Mouse (Mus musculus) erythroid progenitor cell, adult 5-6 weeks (primary cell): ENCODE data around the gene Ccdc14. TPM values are rescaled to one million over a fixed set of nuclear protein-coding genes. Genes with fewer than 3 reads are reported as not detected.
"Not testable (repeated sequence)": the region's sequence is repeated elsewhere in the genome, so short reads cannot be mapped to it uniquely, and the experiment has no call there.

Source experiments
- ATAC-seq: replicated peaks from 2 replicates; pipeline ENCODE4 v1.8.0; 2016; ENCODE audit warnings: moderate number of reproducible peaks, mild to moderate bottlenecking, moderate TSS enrichment, inconsistent platforms; ENCODE audit not compliant: poor library complexity, low FRiP score, severe bottlenecking
- total RNA-seq, 2 experiments: library from RNA; stranded (forward) in 1 of 2; stranded (reverse) in 1 of 2; fragments of 150-400 nt in 1 of 2; fragments of 186-747, 209-891 nt in 1 of 2; gene quantifications; 2 replicates each; pipeline versions ENCODE4 v1.2.3 to v1.2.4; 2015 to 2017; ENCODE audit warnings: low replicate concordance in 2 of 2

The Ccdc14 gene
- total RNA-seq, 2 experiments from 2014 or later, result 2.1 to 6.1 TPM

GRCm38 (mm10) chr16:34706019-34706418 lies 15.6 kb downstream of the Ccdc14 start:
- ATAC-seq, result no peak

GRCm38 (mm10) chr16:34706487-34706946 lies 16.1 kb downstream of the Ccdc14 start:
- no peak for ATAC-seq

- no peak for ATAC-seq
These were observed 21.1 kb downstream of the Ccdc14 start for GRCm38 (mm10) chr16:34711481-34711880.

GRCm38 (mm10) chr16:34725156-34725555 lies 34.7 kb downstream of the Ccdc14 start:
- no peak for ATAC-seq

- ATAC-seq, result not testable (repeated sequence)
These were observed 38.2 kb downstream of the Ccdc14 start for GRCm38 (mm10) chr16:34728610-34729009.

- ATAC-seq, result no peak
These were observed 39.0 kb downstream of the Ccdc14 start for GRCm38 (mm10) chr16:34729371-34729770.

- ATAC-seq, result no peak
These were observed 48.3 kb downstream of the Ccdc14 start for GRCm38 (mm10) chr16:34738656-34739233.

- ATAC-seq, result no peak
These were observed 52.5 kb downstream of the Ccdc14 start for GRCm38 (mm10) chr16:34742930-34743329.

GRCm38 (mm10) chr16:34745065-34745585 lies 54.7 kb downstream of the Ccdc14 start, which contains the start of gene Mylk:
Gene Mylk, plus strand, starts transcription at chr16:34745210.
- ATAC-seq, result peak; percentile 39; the same call in 1 of the 2 replicates

- ATAC-seq, result 0 out of 2 replicates have a peak, but pooled peaks have one; percentile 10
These were observed 57.8 kb downstream of the Ccdc14 start for GRCm38 (mm10) chr16:34748081-34748720.

- ATAC-seq, result no peak
These were observed 59.1 kb downstream of the Ccdc14 start for GRCm38 (mm10) chr16:34749536-34749935.

- no peak for ATAC-seq
These were observed 61.6 kb downstream of the Ccdc14 start for GRCm38 (mm10) chr16:34752026-34752425.

GRCm38 (mm10) chr16:34752977-34753376 lies 62.6 kb downstream of the Ccdc14 start:
- no peak for ATAC-seq

- no peak for ATAC-seq
These were observed 66.6 kb downstream of the Ccdc14 start for GRCm38 (mm10) chr16:34756991-34757390.

- ATAC-seq, result no peak
These were observed 67.8 kb downstream of the Ccdc14 start for GRCm38 (mm10) chr16:34758205-34758604.

GRCm38 (mm10) chr16:34763959-34764591 lies 73.7 kb downstream of the Ccdc14 start:
- ATAC-seq, result no peak

- ATAC-seq, result no peak
These were observed 75.2 kb downstream of the Ccdc14 start for GRCm38 (mm10) chr16:34765666-34766065.

- no peak for ATAC-seq
These were observed 75.8 kb downstream of the Ccdc14 start for GRCm38 (mm10) chr16:34766193-34766592.

- ATAC-seq, result no peak
These were observed 77.0 kb downstream of the Ccdc14 start for GRCm38 (mm10) chr16:34767443-34767842.

- ATAC-seq, result no peak
These were observed 78.0 kb downstream of the Ccdc14 start for GRCm38 (mm10) chr16:34768436-34768835.

- no peak for ATAC-seq
These were observed 79.7 kb downstream of the Ccdc14 start for GRCm38 (mm10) chr16:34770127-34770526.
